Mouse (Mus musculus) B cell, adult 2 months (primary cell): ENCODE data around the gene Il34.

Experiments
- DNase-seq, 2 experiments: peaks; one replicate each; pipeline ENCODE4 v3.0.0; 2022

Il34 gene

GRCm38 (mm10) chr8:110705391-110706287 is 100.1 kb downstream of the Il34 start:
- no peak for DNase-seq

- DNase-seq: no peak
Measured at GRCm38 (mm10) chr8:110704103-110704502, 101.6 kb downstream of the Il34 start.

- no peak for DNase-seq
Measured at GRCm38 (mm10) chr8:110703460-110704061, 102.2 kb downstream of the Il34 start.

GRCm38 (mm10) chr8:110702636-110703459 is 102.9 kb downstream of the Il34 start:
- no peak for DNase-seq

GRCm38 (mm10) chr8:110700561-110700960 is 105.2 kb downstream of the Il34 start:
- no peak for DNase-seq

- no peak for DNase-seq
Measured at GRCm38 (mm10) chr8:110699501-110699900, 106.2 kb downstream of the Il34 start.

- DNase-seq: no peak
Measured at GRCm38 (mm10) chr8:110698098-110698497, 107.6 kb downstream of the Il34 start.

- DNase-seq: no peak
Measured at GRCm38 (mm10) chr8:110697571-110697970, 108.2 kb downstream of the Il34 start.

- no peak for DNase-seq
Measured at GRCm38 (mm10) chr8:110696051-110696450, 109.7 kb downstream of the Il34 start.

- no peak for DNase-seq
Measured at GRCm38 (mm10) chr8:110695431-110695830, 110.3 kb downstream of the Il34 start.

GRCm38 (mm10) chr8:110694826-110695225 is 110.9 kb downstream of the Il34 start:
- DNase-seq: no peak

GRCm38 (mm10) chr8:110694226-110694625 is 111.5 kb downstream of the Il34 start:
- no peak for DNase-seq
